Mouse (Mus musculus): ENCODE data around the gene Gria3.

DNA sequence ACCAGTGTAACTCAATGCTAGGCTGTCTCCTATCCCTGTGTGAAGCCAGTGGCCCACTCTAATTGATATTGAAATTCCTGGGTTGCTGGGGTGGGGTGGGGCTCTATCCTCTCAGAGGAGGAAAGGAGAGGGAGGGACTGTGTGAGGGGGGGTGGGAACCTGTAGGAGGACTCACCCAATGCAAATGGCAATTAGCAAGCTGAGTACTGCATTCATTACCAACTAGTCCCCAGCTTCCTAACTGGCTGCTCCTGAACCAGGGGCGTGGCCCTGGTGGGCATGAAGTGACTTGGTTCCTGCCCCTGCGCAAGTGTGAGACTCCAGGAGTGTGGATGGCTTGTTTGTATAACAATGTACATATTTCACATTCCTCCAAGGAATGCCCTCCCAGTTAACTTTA is 288.2 kb downstream of the Gria3 start:
- no peak for TF ChIP-seq CTCF (conservative IDR thresholded peaks at IDR 0.05; ENCODE audit: low read length)
- no peak for TF ChIP-seq POU5F1 (IDR thresholded peaks at IDR 0.05; ENCODE audit: borderline replicate concordance, low read length)
- peak; percentile 59; the same call in 1 of the 2 replicates for TF ChIP-seq NANOG (IDR thresholded peaks at IDR 0.05; ENCODE audit: borderline replicate concordance, low read length)
